Mouse (Mus musculus) kidney, postnatal 14 days (tissue): ENCODE results near the gene C9orf72.
"Not testable (repeated sequence)": the region's sequence is repeated elsewhere in the genome, so short reads cannot be mapped to it uniquely, and the experiment has no call there.

ENCODE experiments used
- DNase-seq: peaks from one replicate; pipeline ENCODE4 v3.0.0; 2022; ENCODE audit warnings: mixed read lengths

C9orf72 gene

GRCm38 (mm10) chr4:35225734-35226495, at the start of gene C9orf72:
Gene C9orf72, minus strand, starts transcription at chr4:35226175.
- DNase-seq = peak; percentile 96

GRCm38 (mm10) chr4:35259006-35259405, 33.0 kb upstream of the C9orf72 start:
- no peak for DNase-seq

GRCm38 (mm10) chr4:35244023-35244422, 18.0 kb upstream of the C9orf72 start:
- no peak for DNase-seq

GRCm38 (mm10) chr4:35241735-35242134, 15.8 kb upstream of the C9orf72 start:
- no peak for DNase-seq

- no peak for DNase-seq
Measured at GRCm38 (mm10) chr4:35238696-35239095, 12.7 kb upstream of the C9orf72 start.

- DNase-seq = not testable (repeated sequence)
Measured at GRCm38 (mm10) chr4:35238240-35238639, 12.3 kb upstream of the C9orf72 start.

- DNase-seq = no peak
Measured at GRCm38 (mm10) chr4:35236313-35236712, 10.3 kb upstream of the C9orf72 start.

- DNase-seq = no peak
Measured at GRCm38 (mm10) chr4:35228260-35228659, 2.3 kb upstream of the C9orf72 start.

GRCm38 (mm10) chr4:35226496-35226992, 569 bp upstream of the C9orf72 start:
- DNase-seq = no peak

- no peak for DNase-seq
Measured at GRCm38 (mm10) chr4:35225141-35225733, 738 bp downstream of the C9orf72 start.

GRCm38 (mm10) chr4:35224101-35224500, 1.9 kb downstream of the C9orf72 start:
- no peak for DNase-seq

GRCm38 (mm10) chr4:35223376-35223988, 2.5 kb downstream of the C9orf72 start:
- DNase-seq = no peak

- no peak for DNase-seq
Measured at GRCm38 (mm10) chr4:35221903-35222302, 4.1 kb downstream of the C9orf72 start.

GRCm38 (mm10) chr4:35221131-35221530, 4.8 kb downstream of the C9orf72 start:
- DNase-seq = no peak

GRCm38 (mm10) chr4:35220108-35220731, 5.8 kb downstream of the C9orf72 start:
- no peak for DNase-seq

- DNase-seq = no peak
Measured at GRCm38 (mm10) chr4:35204659-35205058, 21.3 kb downstream of the C9orf72 start.

GRCm38 (mm10) chr4:35203724-35204123, 22.3 kb downstream of the C9orf72 start:
- no peak for DNase-seq

GRCm38 (mm10) chr4:35201700-35202099, 24.3 kb downstream of the C9orf72 start:
- DNase-seq = no peak

GRCm38 (mm10) chr4:35192725-35193124, 33.2 kb downstream of the C9orf72 start:
- DNase-seq = no peak

GRCm38 (mm10) chr4:35189794-35190193, 36.2 kb downstream of the C9orf72 start:
- DNase-seq = no peak

GRCm38 (mm10) chr4:35187617-35188326, 38.2 kb downstream of the C9orf72 start:
- no peak for DNase-seq

- DNase-seq = no peak
Measured at GRCm38 (mm10) chr4:35177926-35178645, 47.9 kb downstream of the C9orf72 start.
